In the genomic region with DNA sequence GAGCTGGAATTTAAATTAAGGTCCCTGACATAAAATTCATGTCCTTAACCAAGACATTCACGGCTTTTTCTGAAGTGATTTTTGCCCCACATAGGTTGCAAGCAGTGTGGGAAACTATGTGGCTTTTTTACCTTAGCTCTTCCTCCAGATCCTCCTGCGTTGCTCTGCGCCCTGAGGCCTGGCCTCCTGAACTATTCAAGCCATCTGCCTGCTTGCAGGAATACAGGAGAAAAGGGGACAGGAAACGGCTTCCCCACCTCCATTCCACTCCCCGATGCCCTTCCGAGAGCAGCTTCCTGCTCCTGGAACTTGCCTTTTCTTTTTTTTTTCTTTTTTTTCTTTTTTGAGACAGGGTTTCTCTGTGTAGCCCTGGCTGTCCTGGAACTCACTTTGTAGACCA, we compare ENCODE assay signal across 17 mouse cellular contexts.
"Had no signal": no experiment of that assay in that cellular context is flagged by ENCODE, and none has a peak within 500 bp of the region (broad histone marks: within the 10 kb centered on the region; RNA-seq: fewer than 3 reads in every experiment).

No protein-coding gene starts in this region.

- H3K9ac ChIP-seq: liver, embryonic 15.5 days; liver, postnatal 0 days; lung, embryonic 15.5 days; midbrain, embryonic 12.5 days; neural tube, embryonic 12.5 days had no signal

- H3K36me3 ChIP-seq: liver, embryonic 15.5 days; lung, embryonic 15.5 days; midbrain, embryonic 12.5 days; neural tube, embryonic 12.5 days had no signal

- H3K4me1 ChIP-seq: liver, embryonic 15.5 days had no signal

- H3K9me3 ChIP-seq: liver, embryonic 15.5 days; lung, embryonic 15.5 days; neural tube, embryonic 12.5 days had no signal

- H3K4me3 ChIP-seq: liver, embryonic 15.5 days; lung, embryonic 15.5 days; megakaryocyte, embryonic 14.5 days; midbrain, embryonic 12.5 days; neural tube, embryonic 12.5 days had no signal

- H3K27me3 ChIP-seq: lung, embryonic 15.5 days; neural tube, embryonic 12.5 days had no signal

- H3K4me2 ChIP-seq: liver, embryonic 15.5 days; lung, embryonic 15.5 days; midbrain, embryonic 12.5 days; neural tube, embryonic 12.5 days had no signal

- ATAC-seq: liver, postnatal 0 days; lung, postnatal 0 days; midbrain, embryonic 16.5 days had no signal

- DNase-seq: liver, postnatal 0 days; lung, adult 2 months; lung, postnatal 14 days; lung, postnatal 36 days; midbrain, embryonic 14.5 days; right cerebral cortex, postnatal 14 days; thymus, adult 2 months; thymus, postnatal 25 days; thymus, postnatal 4 days had no signal

- H3K27ac ChIP-seq: liver, embryonic 15.5 days; lung, embryonic 15.5 days; macrophage; midbrain, embryonic 12.5 days; neural tube, embryonic 12.5 days had no signal
